Mouse (Mus musculus) myocyte (in vitro differentiated cells): ENCODE results near the gene Tbc1d13. TPM values are rescaled to one million over a fixed set of nuclear protein-coding genes. Genes with fewer than 3 reads are reported as not detected.

ENCODE experiments used
- H3K27me3 ChIP-seq: one replicate; pipeline ENCODE4 v1.6.1; 2011; ENCODE audit not compliant: control insufficient read depth, insufficient read depth, insufficient read length
- H3K36me3 ChIP-seq: one replicate; pipeline ENCODE4 v1.6.1; 2011; ENCODE audit not compliant: control insufficient read depth, insufficient read depth
- H3K4me2 ChIP-seq: one replicate; pipeline ENCODE4 v1.6.1; 2011; ENCODE audit warnings: low read depth, control low read depth
- H3K4me3 ChIP-seq: one replicate; pipeline ENCODE4 v1.5.1; 2011; ENCODE audit warnings: mild to moderate bottlenecking, control low read depth, moderate library complexity
- H3K79me2 ChIP-seq: one replicate; pipeline ENCODE4 v1.6.1; 2011; ENCODE audit not compliant: control insufficient read depth, insufficient read depth
- H3ac ChIP-seq: one replicate; pipeline ENCODE4 v1.6.1; 2011; ENCODE audit not compliant: control insufficient read depth, insufficient read length
- CEBPB ChIP-seq: IDR thresholded peaks from 2 replicates; pipeline ENCODE4 v1.6.1; 2011; ENCODE audit warnings: mild to moderate bottlenecking, moderate library complexity; ENCODE audit not compliant: poor library complexity, insufficient read depth, severe bottlenecking
- E2F4 ChIP-seq: IDR thresholded peaks from one replicate; pipeline ENCODE4 v1.6.1; 2011; ENCODE audit warnings: mild to moderate bottlenecking, control low read depth, moderate library complexity; ENCODE audit not compliant: insufficient read depth
- MAX ChIP-seq: IDR thresholded peaks from one replicate; pipeline ENCODE4 v1.6.1; 2011; ENCODE audit warnings: low read depth, mild to moderate bottlenecking, control low read depth
- MYOD1 ChIP-seq, 3 experiments: IDR thresholded peaks; one replicate each; pipeline ENCODE4 v1.6.1; 2011; ENCODE audit warnings: control low read depth in 2 of 3, low read depth in 2 of 3, mild to moderate bottlenecking in 2 of 3, moderate library complexity in 1 of 3; ENCODE audit not compliant: insufficient read length in 2 of 3, control insufficient read depth in 1 of 3
- MYOG ChIP-seq, 3 experiments: IDR thresholded peaks; one replicate each; pipeline ENCODE4 v1.6.1; 2011; ENCODE audit warnings: control low read depth in 2 of 3, low read depth in 2 of 3, mild to moderate bottlenecking in 2 of 3; ENCODE audit not compliant: insufficient read length in 2 of 3, control insufficient read depth in 1 of 3, insufficient read depth in 1 of 3
- POLR2A ChIP-seq: IDR thresholded peaks from one replicate; pipeline ENCODE4 v1.6.1; 2011; ENCODE audit warnings: low read depth, mild to moderate bottlenecking, control low read depth, moderate library complexity; ENCODE audit not compliant: insufficient read length
- POLR2AphosphoS2 ChIP-seq: IDR thresholded peaks from one replicate; pipeline ENCODE4 v1.6.1; 2011; ENCODE audit warnings: low read depth, control low read depth; ENCODE audit not compliant: insufficient read length
- REST ChIP-seq: IDR thresholded peaks from one replicate; pipeline ENCODE4 v1.6.1; 2011; ENCODE audit warnings: mild to moderate bottlenecking, control low read depth, moderate library complexity; ENCODE audit not compliant: insufficient read depth, insufficient read length
- SRF ChIP-seq: IDR thresholded peaks from one replicate; pipeline ENCODE4 v1.6.1; 2011; ENCODE audit warnings: low read depth; ENCODE audit not compliant: control insufficient read depth, insufficient read length
- TCF12 ChIP-seq: IDR thresholded peaks from one replicate; pipeline ENCODE4 v1.6.1; 2011; ENCODE audit warnings: mild to moderate bottlenecking, control low read depth; ENCODE audit not compliant: poor library complexity, insufficient read depth, severe bottlenecking
- TCF3 ChIP-seq: IDR thresholded peaks from one replicate; pipeline ENCODE4 v1.6.1; 2011; ENCODE audit warnings: low read depth, control low read depth; ENCODE audit not compliant: insufficient read length
- USF1 ChIP-seq: IDR thresholded peaks from one replicate; pipeline ENCODE4 v1.6.1; 2011; ENCODE audit warnings: low read depth, mild to moderate bottlenecking, control low read depth, moderate library complexity
- polyA plus RNA-seq: library from polyadenylated mRNA; unstranded; fragments of >200 nt; fragmentation: generic; extraction: Trizol; gene quantifications from one replicate; pipeline ENCODE4 v1.2.1, GENCODE M21; 2012; ENCODE audit warnings: missing spikeins

Gene Tbc1d13
- polyA plus RNA-seq, 1 experiment: 25.8 TPM

- H3K4me3 ChIP-seq: no peak overlapping the region
- no peaks in the 10 kb centered on the region for H3K36me3 ChIP-seq
- H3K79me2 ChIP-seq: no peaks in the 10 kb centered on the region
- H3ac ChIP-seq: no peak overlapping the region
- no peak overlapping the region for H3K4me2 ChIP-seq
- no peak for TF ChIP-seq CEBPB
- no peak for TF ChIP-seq POLR2A
- TF ChIP-seq USF1: no peak
- no peak for TF ChIP-seq POLR2AphosphoS2
- no peak for TF ChIP-seq TCF3
- TF ChIP-seq REST: no peak
- no peak for TF ChIP-seq MAX
- H3K27me3 ChIP-seq: no peaks in the 10 kb centered on the region
Measured at GRCm38 (mm10) chr2:30191790-30192580, 58.4 kb downstream of the Tbc1d13 start.

GRCm38 (mm10) chr2:30194656-30195055 lies 61.1 kb downstream of the Tbc1d13 start:
- Histone ChIP-seq H3K79me2 (no peaks in the 10 kb centered on the region), H3K36me3 (no peaks in the 10 kb centered on the region), H3K27me3 (no peaks in the 10 kb centered on the region), H3K4me3 (no peak overlapping the region), H3K4me2 (no peak overlapping the region), H3ac (no peak overlapping the region)
- TF ChIP-seq MAX: no peak
- no peak for TF ChIP-seq E2F4

DNA sequence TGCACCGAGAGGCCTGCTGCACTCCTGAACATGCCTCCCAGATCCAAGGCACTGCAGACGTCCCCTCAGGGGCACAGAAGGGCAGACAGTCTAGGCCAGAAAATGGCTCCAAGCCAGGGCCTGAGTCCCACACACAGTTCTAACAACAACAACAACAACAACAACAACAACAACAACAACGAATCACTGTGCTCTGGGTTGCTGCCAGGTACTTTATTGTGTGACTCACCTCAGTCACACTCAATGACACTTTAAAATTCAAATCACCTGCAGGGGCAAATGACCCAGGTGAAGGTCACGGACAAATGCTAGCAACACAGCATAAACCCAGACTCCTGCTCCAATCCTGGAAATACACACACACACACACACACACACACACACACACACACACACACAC lies 64.5 kb downstream of the Tbc1d13 start:
- TF ChIP-seq POLR2AphosphoS2 (no peak), USF1 (no peak), MYOD1 (IDR thresholded peaks at IDR 0.05; ENCODE audit: control insufficient read depth in 1 of 3, insufficient read length in 2 of 3, low read depth in 2 of 3) (no peak), SRF (no peak), CEBPB (no peak)
- no peak overlapping the region for H3K4me2 ChIP-seq
- H3K27me3 ChIP-seq: no peaks in the 10 kb centered on the region
- no peaks in the 10 kb centered on the region for H3K36me3 ChIP-seq
- H3K4me3 ChIP-seq: no peak overlapping the region
- H3ac ChIP-seq: no peak overlapping the region
- H3K79me2 ChIP-seq: no peaks in the 10 kb centered on the region

DNA sequence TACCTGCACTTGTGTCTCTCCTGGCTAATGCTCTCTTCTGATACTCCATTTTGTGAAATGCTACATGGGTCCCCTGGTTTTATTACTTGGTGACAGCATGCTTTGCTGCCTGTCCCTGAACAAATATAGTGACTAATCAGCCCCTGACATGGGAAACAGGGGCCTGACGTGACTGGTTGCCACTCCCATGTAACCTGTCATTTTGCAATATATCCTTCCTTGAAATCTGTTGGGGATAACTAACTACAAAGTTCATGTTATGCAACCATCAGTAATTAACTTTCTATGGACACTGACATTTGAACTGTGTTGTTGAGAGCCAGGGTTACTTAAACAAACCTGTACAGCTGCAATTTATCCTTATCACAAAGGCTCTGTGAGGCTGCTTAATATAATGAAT lies 66.4 kb downstream of the Tbc1d13 start:
- Histone ChIP-seq H3K79me2 (no peaks in the 10 kb centered on the region), H3K4me2 (no peak overlapping the region), H3K36me3 (no peaks in the 10 kb centered on the region), H3K27me3 (no peaks in the 10 kb centered on the region), H3ac (no peak overlapping the region), H3K4me3 (no peak overlapping the region)
- TF ChIP-seq MAX: no peak

- H3K27me3 ChIP-seq: no peaks in the 10 kb centered on the region
- no peaks in the 10 kb centered on the region for H3K36me3 ChIP-seq
- no peak overlapping the region for H3K4me2 ChIP-seq
- H3K4me3 ChIP-seq: no peak overlapping the region
- TF ChIP-seq TCF12 (no peak), MAX (no peak), POLR2A (no peak), REST (no peak), SRF (no peak), POLR2AphosphoS2 (no peak), TCF3 (no peak), CEBPB (no peak), MYOD1 (IDR thresholded peaks at IDR 0.05; ENCODE audit: control insufficient read depth in 1 of 3, insufficient read length in 2 of 3, low read depth in 2 of 3) (no peak), MYOG (IDR thresholded peaks at IDR 0.05; ENCODE audit: control insufficient read depth in 1 of 3, insufficient read depth in 1 of 3, insufficient read length in 2 of 3, low read depth in 2 of 3) (no peak), E2F4 (no peak)
- H3ac ChIP-seq: no peak overlapping the region
- H3K79me2 ChIP-seq: no peaks in the 10 kb centered on the region
Measured at GRCm38 (mm10) chr2:30200388-30200925, 66.9 kb downstream of the Tbc1d13 start.

Other genes with a start within 250 kb of the Tbc1d13 start
- gene Odf2, start 244.5 kb upstream of the Tbc1d13 start, polyA plus RNA-seq: 37.8 TPM
- gene Gle1, start 198.3 kb upstream of the Tbc1d13 start, polyA plus RNA-seq: 25.1 TPM
- 167 TPM for gene Sptan1, start 168.2 kb upstream of the Tbc1d13 start, polyA plus RNA-seq
- 21.6 TPM for gene Wdr34, start 84.9 kb upstream of the Tbc1d13 start, polyA plus RNA-seq
- 118 TPM for gene Set, start 76.4 kb upstream of the Tbc1d13 start, polyA plus RNA-seq
- 4.3 TPM for gene Pkn3, start 56.1 kb upstream of the Tbc1d13 start, polyA plus RNA-seq
- 20.8 TPM for gene Zdhhc12, start 40.1 kb upstream of the Tbc1d13 start, polyA plus RNA-seq
- 13.1 TPM for gene Zer1, start 9.2 kb upstream of the Tbc1d13 start, polyA plus RNA-seq
- gene Endog, start 37.7 kb downstream of the Tbc1d13 start, polyA plus RNA-seq: 17.6 TPM
- gene Spout1, start 44.7 kb downstream of the Tbc1d13 start, polyA plus RNA-seq: 28.7 TPM
- gene Kyat1, start 72.1 kb downstream of the Tbc1d13 start, polyA plus RNA-seq: 11.3 TPM
- gene Lrrc8a, start 104.0 kb downstream of the Tbc1d13 start, polyA plus RNA-seq: 22.6 TPM
- gene Gm28035, start 106.8 kb downstream of the Tbc1d13 start, polyA plus RNA-seq: 0.55 TPM
- gene Phyhd1, start 132.5 kb downstream of the Tbc1d13 start, polyA plus RNA-seq: 14.7 TPM
- not detected for gene Gm28038, start 147.3 kb downstream of the Tbc1d13 start, polyA plus RNA-seq
- 28.3 TPM for gene Dolk, start 152.6 kb downstream of the Tbc1d13 start, polyA plus RNA-seq
- 54.0 TPM for gene Nup188, start 152.7 kb downstream of the Tbc1d13 start, polyA plus RNA-seq
- gene Sh3glb2, start 225.6 kb downstream of the Tbc1d13 start, polyA plus RNA-seq: 73.7 TPM
- gene Miga2, start 230.5 kb downstream of the Tbc1d13 start, polyA plus RNA-seq: 13.6 TPM